Mouse (Mus musculus): ENCODE measurements at regions not wholly inside any gene's neighbourhood (a gene's known extent, or its start where the extent isn't known, plus 50 kb on each side); places are given as distances from the start of the nearest gene placed in this dataset.
A peak's percentile ranks its signal among the peaks of the same experiment; 100 is the strongest.

DNA sequence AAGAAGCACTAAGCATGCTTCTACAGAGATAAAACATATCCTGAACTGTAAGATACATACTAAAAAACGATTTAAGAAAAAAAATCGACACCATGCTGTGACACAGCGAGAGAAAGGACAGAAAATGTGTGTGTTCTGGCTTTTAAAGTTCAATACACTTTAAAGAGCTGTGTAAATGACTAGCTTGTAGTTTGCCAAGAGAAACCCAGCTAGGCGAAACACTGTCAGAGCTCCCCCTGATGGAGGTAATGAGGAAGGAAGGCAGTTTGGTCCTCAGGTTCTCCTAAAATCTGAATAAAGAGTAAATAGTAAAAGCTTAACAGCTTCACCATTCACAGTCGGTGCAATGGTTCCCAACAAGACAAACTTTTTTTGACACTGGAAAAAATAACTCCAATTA lies 67.1 kb upstream of the Gabrg2 start:
- TF ChIP-seq CTCF (conservative IDR thresholded peaks at IDR 0.05 in 1 of 2, IDR thresholded peaks at IDR 0.05 in 1 of 2; ENCODE audit: low read depth in 2 of 2, low read length in 2 of 2) = peak; percentile 58 to 64
- TF ChIP-seq PAX5 (IDR thresholded peaks at IDR 0.05; ENCODE audit: low read length) = no peak
- no peak for TF ChIP-seq MAFK (IDR thresholded peaks at IDR 0.05; ENCODE audit: insufficient replicate concordance, low read length)
- peak; percentile 49 for TF ChIP-seq SMC3 (IDR thresholded peaks at IDR 0.05; ENCODE audit: low read depth, low read length)
- no peak for TF ChIP-seq MYC (IDR thresholded peaks at IDR 0.05; ENCODE audit: low read depth, low read length)
- no peak for TF ChIP-seq POLR2A (IDR thresholded peaks at IDR 0.05; ENCODE audit: low read depth, low read length)
- no peak for TF ChIP-seq CHD2 (IDR thresholded peaks at IDR 0.05; ENCODE audit: low read length)
- peak; percentile 49 for TF ChIP-seq RAD21 (IDR thresholded peaks at IDR 0.05; ENCODE audit: low read depth, low read length)
- TF ChIP-seq ZMIZ1 (IDR thresholded peaks at IDR 0.05; ENCODE audit: low read depth, low read length) = no peak
- no peak for TF ChIP-seq E2F4 (IDR thresholded peaks at IDR 0.05; ENCODE audit: insufficient replicate concordance, low read depth, low read length)
- no peak overlapping the region for H3K27ac ChIP-seq (ENCODE audit: insufficient read depth, low read depth)
- peak; percentile 69 for DNase-seq (ENCODE audit: extremely low read depth)
- no peak overlapping the region for H3K4me3 ChIP-seq (replicated peaks in 1 of 3; ENCODE audit: low read depth in 2 of 3, low read length in 2 of 3, poor library complexity in 1 of 3)
- no peak overlapping the region for H3K4me2 ChIP-seq (ENCODE audit: insufficient read depth, low read depth, poor library complexity, severe bottlenecking)
- no peaks in the 10 kb centered on the region for H3K36me3 ChIP-seq (replicated peaks in 1 of 2; ENCODE audit: control insufficient read depth in 1 of 2, insufficient read depth in 1 of 2, low read length in 1 of 2)
- H3K27me3 ChIP-seq (replicated peaks) = no peaks in the 10 kb centered on the region
- no peak overlapping the region for H3K9ac ChIP-seq (ENCODE audit: insufficient read depth, low read depth)
- in situ Hi-C loops (cut with MboI; ENCODE audit: low pct_ligation_motif_present, low pct_unique_long_range_greater_than_20kb, low sequenced_read_pairs) = no loop called here
- dilution Hi-C loops (cut with MboI; ENCODE audit: extremely low pct_ligation_motif_present, extremely low pct_unique_long_range_greater_than_20kb, low sequenced_read_pairs) = no loop called here
- no peaks in the 10 kb centered on the region for H3K79me2 ChIP-seq (replicated peaks; ENCODE audit: control insufficient read depth, extremely low read depth, insufficient read depth, poor library complexity, severe bottlenecking)
- no peaks in the 10 kb centered on the region for H3K9me3 ChIP-seq (replicated peaks; ENCODE audit: low read length)
- H3K4me1 ChIP-seq (ENCODE audit: control insufficient read depth in 1 of 2, insufficient read depth in 2 of 2) = no peaks in the 10 kb centered on the region

DNA sequence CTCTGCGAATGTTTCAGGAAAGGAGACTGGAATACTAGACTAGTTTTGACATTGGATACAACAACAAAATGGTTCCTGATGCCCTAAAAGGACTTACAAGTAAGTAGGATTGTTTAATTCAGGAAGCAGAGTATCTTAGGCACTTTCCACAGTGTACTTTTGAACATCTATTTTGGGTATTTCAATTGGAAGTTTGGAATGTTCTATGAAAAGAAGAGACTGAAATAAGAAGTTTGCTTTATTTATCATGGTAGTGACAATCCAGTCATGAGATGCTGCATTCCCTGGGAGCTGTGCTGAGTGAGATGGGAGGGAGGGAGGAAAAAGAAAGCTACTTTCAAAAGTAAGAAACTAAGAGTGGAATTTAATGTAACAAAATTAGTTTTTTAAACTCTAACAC lies 50.9 kb upstream of the Gabrg2 start:
- DNase-seq (ENCODE audit: extremely low read depth) = no peak
- Histone ChIP-seq H3K27ac (ENCODE audit: insufficient read depth, low read depth) (no peak overlapping the region), H3K4me3 (replicated peaks in 1 of 3; ENCODE audit: low read depth in 2 of 3, low read length in 2 of 3, poor library complexity in 1 of 3) (no peak overlapping the region), H3K9me3 (replicated peaks; ENCODE audit: low read length) (no peaks in the 10 kb centered on the region), H3K36me3 (replicated peaks in 1 of 2; ENCODE audit: control insufficient read depth in 1 of 2, insufficient read depth in 1 of 2, low read length in 1 of 2) (no peaks in the 10 kb centered on the region), H3K4me2 (ENCODE audit: insufficient read depth, low read depth, poor library complexity, severe bottlenecking) (no peak overlapping the region), H3K4me1 (ENCODE audit: control insufficient read depth in 1 of 2, insufficient read depth in 2 of 2) (0 out of 4 replicates have a peak, but pooled peaks cover 0 to 2% of the 10 kb centered on the region in 2 experiments), H3K9ac (ENCODE audit: insufficient read depth, low read depth) (no peak overlapping the region), H3K79me2 (replicated peaks; ENCODE audit: control insufficient read depth, extremely low read depth, insufficient read depth, poor library complexity, severe bottlenecking) (no peaks in the 10 kb centered on the region), H3K27me3 (replicated peaks) (no peaks in the 10 kb centered on the region)
- dilution Hi-C loops (cut with MboI; ENCODE audit: extremely low pct_ligation_motif_present, extremely low pct_unique_long_range_greater_than_20kb, low sequenced_read_pairs) (no loop called here), in situ Hi-C loops (cut with MboI; ENCODE audit: low pct_ligation_motif_present, low pct_unique_long_range_greater_than_20kb, low sequenced_read_pairs) (no loop called here)
- TF ChIP-seq EP300 (IDR thresholded peaks at IDR 0.05; ENCODE audit: low read length) (no peak), USF1 (IDR thresholded peaks at IDR 0.05; ENCODE audit: low read depth, low read length) (no peak), POLR2A (IDR thresholded peaks at IDR 0.05; ENCODE audit: low read depth, low read length) (no peak), ETS1 (conservative IDR thresholded peaks at IDR 0.05; ENCODE audit: low read depth, low read length) (no peak), ZMIZ1 (IDR thresholded peaks at IDR 0.05; ENCODE audit: low read depth, low read length) (no peak), MAX (IDR thresholded peaks at IDR 0.05; ENCODE audit: low read length) (no peak), KAT2A (IDR thresholded peaks at IDR 0.05; ENCODE audit: insufficient replicate concordance, low read length) (no peak), POLR2AphosphoS2 (IDR thresholded peaks at IDR 0.05; ENCODE audit: low read depth, low read length) (no peak), RAD21 (IDR thresholded peaks at IDR 0.05; ENCODE audit: low read depth, low read length) (no peak), NRF1 (IDR thresholded peaks at IDR 0.05; ENCODE audit: low read depth, low read length) (no peak)

Data from CH12.LX (cell line).